Mouse (Mus musculus) adrenal gland, adult 2 months (tissue): Measurements from ENCODE around the gene Htr7. TPM values are rescaled to one million over a fixed set of nuclear protein-coding genes. Genes with fewer than 3 reads are reported as not detected.
A peak's percentile ranks its signal among the peaks of the same experiment; 100 is the strongest.

Source experiments
- DNase-seq: peaks from one replicate; pipeline ENCODE4 v3.0.0; 2021
- long read RNA-seq: library from polyadenylated mRNA; stranded (forward); transcript quantifications from one replicate; pipeline ENCODE4 v2.0.0, GENCODE M21; 2021
- polyA plus RNA-seq: library from polyadenylated mRNA; depleted of rRNA; stranded (reverse); fragments of >200 nt; gene quantifications from 2 replicates; pipeline ENCODE4 v1.2.3, GENCODE M21; 2012; rRNA removed
- total RNA-seq, 2 experiments: library from RNA; stranded (reverse); gene quantifications; 2 replicates each; pipeline ENCODE4 v1.2.3; 2021

The Htr7 gene
- not detected for total RNA-seq
- polyA plus RNA-seq = 0.09 and 0.29 TPM in 2 replicates
- long read RNA-seq = 0 reads

GRCm38 (mm10) chr19:36057231-36057811 lies at the start of gene Htr7:
Gene Htr7, minus strand, starts transcription at chr19:36057507.
- DNase-seq = peak; percentile 26

GRCm38 (mm10) chr19:36103909-36104308 lies 46.6 kb upstream of the Htr7 start:
- no peak for DNase-seq

GRCm38 (mm10) chr19:36098916-36099315 lies 41.6 kb upstream of the Htr7 start:
- no peak for DNase-seq

GRCm38 (mm10) chr19:36098265-36098664 lies 41.0 kb upstream of the Htr7 start:
- DNase-seq = no peak

- DNase-seq = no peak
Measured at GRCm38 (mm10) chr19:36097194-36097593, 39.9 kb upstream of the Htr7 start.

GRCm38 (mm10) chr19:36090781-36091180 lies 33.5 kb upstream of the Htr7 start:
- DNase-seq = no peak

GRCm38 (mm10) chr19:36083262-36084225 lies 26.2 kb upstream of the Htr7 start, which contains the start of gene Rpp30:
Gene Rpp30, plus strand, starts transcription at chr19:36083716.
- peak; percentile 90 for DNase-seq

- DNase-seq = peak; percentile 35
Measured at GRCm38 (mm10) chr19:36082606-36083261, 25.4 kb upstream of the Htr7 start.

- DNase-seq = no peak
Measured at GRCm38 (mm10) chr19:36062801-36063529, 5.7 kb upstream of the Htr7 start.

- DNase-seq = peak; percentile 4
Measured at GRCm38 (mm10) chr19:36056502-36057221, 645 bp downstream of the Htr7 start.

- DNase-seq = no peak
Measured at GRCm38 (mm10) chr19:36046046-36046445, 11.3 kb downstream of the Htr7 start.

GRCm38 (mm10) chr19:36014836-36015235 lies 42.5 kb downstream of the Htr7 start:
- DNase-seq = no peak

- DNase-seq = peak; percentile 6
Measured at GRCm38 (mm10) chr19:36006277-36006676, 51.0 kb downstream of the Htr7 start.

- DNase-seq = no peak
Measured at GRCm38 (mm10) chr19:36004961-36005360, 52.3 kb downstream of the Htr7 start.

- no peak for DNase-seq
Measured at GRCm38 (mm10) chr19:36002476-36003445, 54.5 kb downstream of the Htr7 start.

- DNase-seq = no peak
Measured at GRCm38 (mm10) chr19:36001512-36001911, 55.8 kb downstream of the Htr7 start.

- no peak for DNase-seq
Measured at GRCm38 (mm10) chr19:36000955-36001354, 56.4 kb downstream of the Htr7 start.

- DNase-seq = no peak
Measured at GRCm38 (mm10) chr19:35997384-35997783, 59.9 kb downstream of the Htr7 start.

- DNase-seq = no peak
Measured at GRCm38 (mm10) chr19:35987461-35987860, 69.8 kb downstream of the Htr7 start.

- no peak for DNase-seq
Measured at GRCm38 (mm10) chr19:35974681-35975080, 82.6 kb downstream of the Htr7 start.
